Mouse (Mus musculus) limb, embryonic 12.5 days (tissue): ENCODE measurements around the gene Zfp568. TPM values are rescaled to one million over a fixed set of nuclear protein-coding genes. Genes with fewer than 3 reads are reported as not detected.
A peak's percentile ranks its signal among the peaks of the same experiment; 100 is the strongest.
"Not testable (repeated sequence)": the region's sequence is repeated elsewhere in the genome, so short reads cannot be mapped to it uniquely, and the experiment has no call there.

ENCODE experiments used
- ATAC-seq: fragments of 200-750 bp; cut with Nextera tagmentation; 2 replicates; pipeline ENCODE4 v1.8.0; 2017; ENCODE audit warnings: low read depth, moderate TSS enrichment; ENCODE audit not compliant: insufficient number of reproducible peaks, insufficient read depth, low FRiP score, low TSS enrichment
- H3K27ac ChIP-seq: fragments of 300-500 bp; sonication (generic); 2 replicates; pipeline ENCODE4 v1.5.1; 2016; ENCODE audit warnings: mild to moderate bottlenecking, moderate library complexity
- H3K27me3 ChIP-seq: fragments of 300-500 bp; sonication (generic); 2 replicates; pipeline ENCODE4 v1.6.1; 2016; ENCODE audit warnings: mild to moderate bottlenecking, moderate library complexity
- H3K36me3 ChIP-seq: fragments of 300-500 bp; sonication (generic); 2 replicates; pipeline ENCODE4 v1.6.1; 2016; ENCODE audit warnings: mild to moderate bottlenecking, moderate library complexity
- H3K4me1 ChIP-seq: fragments of 300-500 bp; sonication (generic); replicated peaks from 2 replicates; pipeline ENCODE4 v1.6.1; 2016
- H3K4me2 ChIP-seq: fragments of 300-500 bp; sonication (generic); 2 replicates; pipeline ENCODE4 v1.6.1; 2016; ENCODE audit warnings: mild to moderate bottlenecking, moderate library complexity
- H3K4me3 ChIP-seq: fragments of 300-500 bp; sonication (generic); replicated peaks from 2 replicates; pipeline ENCODE4 v1.5.1; 2016; ENCODE audit warnings: mild to moderate bottlenecking
- H3K9ac ChIP-seq: fragments of 300-500 bp; sonication (generic); replicated peaks from 2 replicates; pipeline ENCODE4 v1.6.1; 2016; ENCODE audit warnings: mild to moderate bottlenecking, moderate library complexity
- H3K9me3 ChIP-seq: fragments of 300-500 bp; sonication (generic); 2 replicates; pipeline ENCODE4 v1.6.1; 2016; ENCODE audit warnings: mild to moderate bottlenecking, moderate library complexity
- WGBS: fragments of 180-500 bp; shearing (Covaris S2); methylation state at CpG from one replicate; pipeline ENCODE4 v1.1.7; 2016; 5-methylcytosine and 5-hydroxymethylcytosine counted together
- polyA plus RNA-seq: library from polyadenylated mRNA; unstranded; fragments of >200 nt; fragmentation: Nextera tagmentation; extraction: Ambion mirVana; gene quantifications from 2 replicates; pipeline ENCODE4 v1.2.1, GENCODE M21; 2016

Gene Zfp568
- polyA plus RNA-seq, 1 experiment from 2014 or later, result 31.5 TPM

DNA sequence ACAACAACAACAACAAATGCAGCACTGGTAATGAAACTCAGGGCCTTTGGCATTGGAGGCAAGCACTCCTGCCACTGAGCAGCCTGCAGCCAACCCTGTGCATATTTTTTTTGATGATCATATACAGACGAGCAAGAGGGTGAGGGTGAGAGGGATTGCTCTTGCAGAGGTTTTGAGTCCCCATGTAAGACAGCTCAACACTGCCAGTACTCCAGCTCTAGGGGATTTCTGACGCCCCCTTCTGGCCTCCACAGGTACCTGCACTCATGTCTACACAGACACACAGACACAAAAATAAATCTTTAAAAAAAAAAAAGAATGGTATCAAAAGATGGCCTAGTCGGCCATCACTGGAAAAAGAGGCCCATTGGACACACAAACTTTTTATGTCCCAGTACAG lies 24.8 kb upstream of the Zfp568 start:
- Histone ChIP-seq H3K9me3 (no peaks in the 10 kb centered on the region), H3K36me3 (no peaks in the 10 kb centered on the region), H3K27me3 (no peaks in the 10 kb centered on the region), H3K27ac (no peak overlapping the region), H3K4me3 (no peak overlapping the region), H3K4me1 (no peaks in the 10 kb centered on the region; the same call in 1 of the 2 replicates), H3K4me2 (no peak overlapping the region), H3K9ac (no peak overlapping the region)
- WGBS, result 64% methylated on average over 3 of the region's 3 CpGs
- ATAC-seq, result no peak

DNA sequence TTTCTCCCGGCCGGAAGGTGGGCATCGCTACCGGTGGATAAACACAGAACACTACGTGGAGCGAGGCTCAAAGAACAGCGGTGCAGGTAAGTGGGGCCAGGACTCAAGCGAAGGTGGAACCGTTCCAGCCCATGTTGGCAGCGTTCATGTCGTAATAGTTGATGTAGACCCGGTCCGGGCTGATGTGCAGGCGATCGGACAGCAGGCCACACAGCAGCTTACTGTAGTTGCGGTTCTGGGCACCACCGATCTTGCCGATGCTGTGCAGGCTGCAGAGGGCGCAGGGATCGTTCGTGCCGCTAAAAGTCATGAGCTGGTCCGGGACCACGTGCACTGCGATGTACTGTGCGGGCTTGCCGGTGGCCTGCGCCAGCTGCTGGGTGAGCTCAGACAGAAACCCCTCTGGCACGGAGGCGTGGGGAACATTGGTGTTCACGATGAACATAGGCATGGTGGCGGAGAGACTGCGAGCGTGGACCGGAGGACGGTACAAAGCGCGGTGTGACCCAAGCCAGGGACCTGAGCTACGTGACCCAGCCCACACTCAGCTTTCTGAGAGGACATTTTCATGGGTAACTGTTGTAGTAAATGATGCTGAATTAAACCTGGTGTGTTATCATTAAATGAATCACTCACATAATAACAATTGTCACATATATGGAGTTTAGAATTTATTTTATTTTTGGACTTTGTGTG lies 18.5 kb upstream of the Zfp568 start:
- 47% methylated on average over 39 of the region's 39 CpGs for WGBS
- not testable (repeated sequence) for H3K4me2 ChIP-seq, H3K9ac ChIP-seq, H3K27me3 ChIP-seq, H3K27ac ChIP-seq, H3K36me3 ChIP-seq, H3K9me3 ChIP-seq, ATAC-seq, H3K4me1 ChIP-seq, H3K4me3 ChIP-seq

DNA sequence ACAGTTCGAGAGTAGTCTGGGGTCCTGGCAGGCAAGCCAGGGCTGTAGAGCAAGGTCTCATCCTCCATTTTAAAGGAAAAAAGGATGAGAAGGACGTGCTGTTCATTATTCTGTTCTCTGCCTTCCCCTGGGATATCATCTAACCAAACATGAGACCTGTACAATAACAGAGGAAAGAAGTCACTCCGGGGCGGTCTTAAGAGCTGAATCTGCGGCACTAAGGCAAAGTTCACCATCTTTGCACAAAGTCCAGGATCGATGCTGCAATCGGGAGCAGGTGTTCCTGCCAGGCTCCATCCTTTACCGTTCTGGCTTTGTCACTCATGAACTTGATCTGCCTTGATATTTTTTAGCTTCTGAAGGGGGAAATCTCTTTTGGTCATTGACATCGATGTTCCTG lies 13.1 kb upstream of the Zfp568 start:
- H3K4me1 ChIP-seq, result no peaks in the 10 kb centered on the region
- no peak overlapping the region for H3K4me2 ChIP-seq
- 89% methylated on average over 9 of the region's 9 CpGs for WGBS
- H3K9ac ChIP-seq, result no peak overlapping the region
- no peak for ATAC-seq
- no peaks in the 10 kb centered on the region for H3K27me3 ChIP-seq
- no peaks in the 10 kb centered on the region for H3K9me3 ChIP-seq
- no peak overlapping the region for H3K27ac ChIP-seq
- H3K36me3 ChIP-seq, result no peaks in the 10 kb centered on the region
- no peak overlapping the region for H3K4me3 ChIP-seq

DNA sequence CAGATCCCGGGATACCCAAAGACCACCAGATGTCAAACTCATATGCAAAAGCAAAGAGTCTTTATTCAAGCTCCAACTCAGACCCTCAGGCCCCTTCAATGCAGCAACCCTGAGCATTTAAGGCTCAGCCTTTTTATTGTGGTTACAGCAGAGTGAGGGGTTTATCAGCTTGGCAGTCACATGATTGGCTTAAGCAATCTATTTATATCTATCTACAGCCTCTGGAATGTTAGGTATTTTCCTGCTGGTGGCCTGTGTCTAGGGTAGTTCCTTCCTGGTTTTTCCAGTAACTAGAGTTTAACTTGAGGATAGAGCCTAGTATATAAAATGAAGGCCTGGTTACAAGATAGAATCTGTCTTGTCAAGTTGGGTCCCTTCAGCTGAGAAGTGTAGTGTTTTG lies 3.0 kb upstream of the Zfp568 start:
- Histone ChIP-seq H3K4me3 (no peak overlapping the region), H3K36me3 (peaks cover 3% of the 10 kb centered on the region; the same call in 1 of the 2 replicates), H3K27ac (no peak overlapping the region), H3K9ac (no peak overlapping the region), H3K4me1 (peaks cover 19% of the 10 kb centered on the region), H3K9me3 (peaks cover 6% of the 10 kb centered on the region; the same call in 1 of the 2 replicates), H3K4me2 (no peak overlapping the region), H3K27me3 (no peaks in the 10 kb centered on the region)
- ATAC-seq, result no peak
- 100% methylated on average over 1 of the region's 1 CpGs for WGBS

DNA sequence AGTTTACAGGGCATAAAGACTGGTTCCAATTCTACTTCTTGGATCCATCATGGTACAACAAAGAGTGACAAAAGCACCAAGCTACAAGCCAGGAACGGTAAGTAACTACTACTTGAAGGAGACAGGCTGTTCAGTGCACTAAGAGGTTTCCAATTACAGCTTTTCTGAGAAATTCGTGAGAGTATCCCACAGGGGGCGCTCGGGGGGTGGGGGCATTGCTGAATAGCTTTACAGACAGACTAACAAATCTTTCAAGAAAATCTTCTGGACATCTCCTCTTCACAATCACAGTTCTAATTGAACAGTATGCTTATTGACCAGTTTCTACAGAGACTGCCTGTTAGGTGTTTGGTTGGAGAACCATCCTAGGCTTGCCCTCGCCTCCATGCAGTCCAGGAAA lies 2.3 kb upstream of the Zfp568 start:
- Histone ChIP-seq H3K27me3 (no peaks in the 10 kb centered on the region), H3K36me3 (peaks cover 10% of the 10 kb centered on the region; the same call in 1 of the 2 replicates), H3K4me2 (no peak overlapping the region), H3K4me1 (peaks cover 19% of the 10 kb centered on the region), H3K9ac (no peak overlapping the region), H3K9me3 (peaks cover 6% of the 10 kb centered on the region; the same call in 1 of the 2 replicates), H3K27ac (no peak overlapping the region), H3K4me3 (no peak overlapping the region)
- WGBS, result 48% methylated on average over 5 of the region's 5 CpGs
- no peak for ATAC-seq

DNA sequence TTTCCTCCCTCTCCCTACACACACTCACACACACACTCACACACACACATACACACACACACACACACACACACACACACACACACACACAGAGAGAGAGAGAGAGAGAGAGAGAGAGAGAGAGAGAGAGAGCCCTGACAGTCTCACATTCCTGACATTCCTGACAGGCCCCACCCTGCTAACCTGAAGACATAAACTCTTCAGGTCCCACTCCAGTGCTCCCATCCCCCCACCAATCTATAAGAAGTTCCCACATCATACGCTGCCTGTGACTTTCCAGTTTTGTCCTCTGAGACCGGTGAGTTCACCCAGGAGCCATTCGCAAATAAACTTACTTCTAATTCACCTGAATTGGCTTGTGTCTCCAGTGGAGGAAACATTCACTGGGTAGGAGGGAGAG lies 1.9 kb upstream of the Zfp568 start:
- no peak for ATAC-seq
- Histone ChIP-seq H3K4me3 (no peak overlapping the region), H3K27me3 (no peaks in the 10 kb centered on the region), H3K4me2 (no peak overlapping the region), H3K4me1 (peaks cover 19% of the 10 kb centered on the region), H3K27ac (no peak overlapping the region), H3K9me3 (peaks cover 6% of the 10 kb centered on the region; the same call in 1 of the 2 replicates), H3K36me3 (peaks cover 12% of the 10 kb centered on the region; the same call in 1 of the 2 replicates), H3K9ac (no peak overlapping the region)
- WGBS, result 84% methylated on average over 3 of the region's 3 CpGs

DNA sequence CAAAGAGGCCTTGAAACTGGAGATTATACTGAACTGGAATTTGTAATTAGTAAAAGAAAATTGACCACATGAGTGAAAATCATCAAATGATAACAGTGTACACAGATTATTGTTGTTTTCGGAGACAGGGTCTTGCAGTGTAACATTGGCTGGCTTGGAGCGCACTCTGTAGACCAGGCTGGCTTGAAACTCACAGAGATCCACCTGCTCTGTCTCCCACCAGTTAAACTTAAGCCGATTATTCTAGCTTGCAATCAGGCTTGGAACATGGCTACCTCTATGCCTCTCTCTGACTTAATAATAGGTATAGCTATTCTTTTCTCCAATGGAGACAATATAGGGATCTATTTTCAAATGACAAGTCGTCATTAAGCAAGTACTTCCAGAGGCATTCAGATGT lies 1.4 kb upstream of the Zfp568 start:
- 80% methylated on average over 4 of the region's 4 CpGs for WGBS
- H3K27ac ChIP-seq, result peak overlapping the region; percentile 98; the same call in 1 of the 2 replicates
- ATAC-seq, result no peak

DNA sequence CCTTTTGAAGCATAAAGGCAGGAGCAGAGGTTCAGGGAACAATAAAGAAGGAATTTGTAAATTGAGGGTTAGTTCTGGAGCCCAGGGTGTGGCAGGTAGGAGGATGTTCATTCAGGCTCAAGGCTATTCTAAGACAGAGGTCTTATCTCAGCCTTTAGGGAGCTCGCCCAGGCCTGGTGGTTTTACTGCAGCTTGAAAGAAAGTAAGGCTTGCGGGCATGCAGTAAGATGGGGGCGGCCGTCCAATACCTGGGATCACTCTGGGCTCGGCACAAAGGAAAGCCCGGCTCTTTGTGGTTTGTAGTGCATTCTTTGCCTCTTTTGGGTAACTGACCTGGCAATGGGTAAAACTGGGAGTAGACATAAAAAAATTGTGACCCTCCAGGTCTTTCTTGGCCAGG lies 824 bp upstream of the Zfp568 start:
- 22% methylated on average over 6 of the region's 6 CpGs for WGBS
- H3K27me3 ChIP-seq, result no peaks in the 10 kb centered on the region
- peaks cover 22% of the 10 kb centered on the region for H3K36me3 ChIP-seq
- H3K27ac ChIP-seq, result peak overlapping the region; percentile 98
- H3K9me3 ChIP-seq, result peaks cover 6% of the 10 kb centered on the region; the same call in 1 of the 2 replicates
- peak overlapping the region; percentile 69 for H3K4me2 ChIP-seq
- ATAC-seq, result no peak
- H3K4me3 ChIP-seq, result peak overlapping the region; percentile 84
- H3K9ac ChIP-seq, result peak overlapping the region; percentile 87
- peaks cover 19% of the 10 kb centered on the region for H3K4me1 ChIP-seq

More for the DNA sequence above, 1.4 kb upstream of the Zfp568 start:
- Histone ChIP-seq H3K9me3 (peaks cover 6% of the 10 kb centered on the region; the same call in 1 of the 2 replicates), H3K4me3 (peak overlapping the region; percentile 84), H3K4me2 (peak overlapping the region; percentile 69), H3K4me1 (peaks cover 19% of the 10 kb centered on the region), H3K27me3 (no peaks in the 10 kb centered on the region), H3K9ac (no peak overlapping the region), H3K36me3 (peaks cover 16% of the 10 kb centered on the region)

DNA sequence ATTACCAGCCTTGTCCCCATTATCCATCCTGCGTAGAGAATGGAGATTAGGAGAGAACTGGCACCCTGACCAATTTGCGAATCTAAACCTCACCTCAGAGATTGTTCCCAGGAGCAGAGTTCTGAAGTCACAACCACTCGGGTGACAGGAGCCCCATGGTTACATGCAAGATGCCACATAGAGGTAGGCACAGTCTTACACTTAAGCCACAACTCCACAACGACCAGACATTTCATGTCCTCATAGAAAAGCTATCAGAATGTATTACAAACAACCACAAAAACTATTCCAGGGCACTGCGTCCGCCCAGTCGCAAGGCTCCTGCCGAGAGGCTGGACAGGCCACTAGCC lies 440 bp upstream of the Zfp568 start:
- ATAC-seq, result no peak
- peak overlapping the region; percentile 87 for H3K9ac ChIP-seq
- H3K27ac ChIP-seq, result peak overlapping the region; percentile 98
- peaks cover 6% of the 10 kb centered on the region; the same call in 1 of the 2 replicates for H3K9me3 ChIP-seq
- no peaks in the 10 kb centered on the region for H3K27me3 ChIP-seq
- peaks cover 19% of the 10 kb centered on the region for H3K4me1 ChIP-seq
- WGBS, result under 1% methylated on average over 8 of the region's 8 CpGs
- peak overlapping the region; percentile 84 for H3K4me3 ChIP-seq
- H3K36me3 ChIP-seq, result peaks cover 25% of the 10 kb centered on the region
- peak overlapping the region; percentile 69 for H3K4me2 ChIP-seq

DNA sequence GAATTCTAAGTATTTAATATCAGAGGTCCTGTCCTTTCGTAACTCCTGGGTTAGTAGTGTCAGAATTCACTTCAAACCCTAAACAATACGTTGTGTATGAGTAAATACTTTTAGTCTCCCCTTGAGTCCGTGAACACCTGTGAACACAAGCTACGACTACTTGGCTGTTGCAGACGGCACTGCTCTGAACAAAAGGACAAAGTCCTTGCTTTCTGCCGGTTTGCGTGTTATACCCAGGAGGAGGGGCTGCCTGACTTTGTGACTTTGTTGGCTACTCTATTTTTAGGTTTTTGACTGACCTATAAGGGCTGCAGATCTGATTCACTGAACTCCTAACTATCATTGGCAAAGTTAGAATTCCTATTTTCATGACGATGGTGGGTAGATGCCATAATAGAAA lies 2.3 kb downstream of the Zfp568 start:
- Histone ChIP-seq H3K4me3 (no peak overlapping the region), H3K27ac (no peak overlapping the region), H3K9me3 (no peaks in the 10 kb centered on the region), H3K27me3 (no peaks in the 10 kb centered on the region), H3K4me1 (peaks cover 19% of the 10 kb centered on the region), H3K4me2 (no peak overlapping the region; the same call in 1 of the 2 replicates), H3K36me3 (peaks cover 45% of the 10 kb centered on the region), H3K9ac (no peak overlapping the region)
- ATAC-seq, result no peak
- WGBS, result 90% methylated on average over 8 of the region's 8 CpGs

DNA sequence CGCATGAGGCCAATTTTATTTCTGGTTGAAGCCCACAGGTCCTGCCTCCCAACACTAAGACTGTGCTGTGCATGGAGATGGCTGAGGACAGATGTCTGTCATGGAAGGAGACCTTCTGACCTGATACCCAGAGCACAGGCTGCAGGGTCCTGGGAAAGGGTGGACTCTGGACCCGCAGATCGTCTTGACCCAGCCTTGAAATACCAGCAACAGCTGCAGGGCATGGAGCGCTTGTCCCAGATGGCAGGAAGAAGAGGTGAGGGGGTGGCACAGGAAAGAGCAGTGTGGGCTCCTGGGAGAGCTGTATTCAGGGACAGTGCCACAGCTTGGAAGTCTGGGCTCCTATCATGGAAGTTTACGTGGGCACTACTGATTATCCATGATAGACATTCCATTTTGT lies 3.8 kb downstream of the Zfp568 start:
- no peak for ATAC-seq
- no peaks in the 10 kb centered on the region for H3K27me3 ChIP-seq
- peaks cover 15% of the 10 kb centered on the region for H3K4me1 ChIP-seq
- H3K27ac ChIP-seq, result no peak overlapping the region
- no peak overlapping the region for H3K4me2 ChIP-seq
- WGBS, result 91% methylated on average over 5 of the region's 5 CpGs
- no peak overlapping the region for H3K4me3 ChIP-seq
- H3K9me3 ChIP-seq, result no peaks in the 10 kb centered on the region
- peaks cover 57% of the 10 kb centered on the region for H3K36me3 ChIP-seq
- H3K9ac ChIP-seq, result no peak overlapping the region

DNA sequence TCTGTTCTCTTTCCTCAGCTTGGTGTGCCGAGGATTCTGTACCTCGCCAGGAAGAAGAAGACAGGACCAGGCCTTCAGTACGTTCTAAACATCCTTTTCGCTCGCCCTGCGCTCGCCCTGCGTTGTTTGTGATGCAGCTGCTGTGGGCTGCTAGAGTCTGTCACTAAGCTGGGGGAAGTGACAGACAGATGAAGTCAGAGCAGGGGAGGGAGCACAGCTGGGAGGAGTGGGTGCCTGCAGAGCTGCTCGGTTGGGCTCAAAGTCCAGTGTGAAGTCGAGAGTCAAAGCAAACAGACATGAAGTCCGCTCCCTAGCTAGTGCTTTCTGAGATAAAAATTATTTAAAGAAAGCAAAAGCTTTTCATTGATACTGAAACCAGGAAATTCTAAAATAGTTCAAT lies 5.3 kb downstream of the Zfp568 start:
- ATAC-seq, result no peak

More for the DNA sequence above, 5.3 kb downstream of the Zfp568 start:
- Histone ChIP-seq H3K4me1 (peaks cover 10% of the 10 kb centered on the region; the same call in 1 of the 2 replicates), H3K4me2 (no peak overlapping the region), H3K9ac (no peak overlapping the region), H3K27me3 (no peaks in the 10 kb centered on the region), H3K9me3 (no peaks in the 10 kb centered on the region), H3K4me3 (no peak overlapping the region), H3K36me3 (peaks cover 70% of the 10 kb centered on the region), H3K27ac (0 out of 2 replicates have a peak overlapping the region, but pooled peaks have one; percentile 17)
- 86% methylated on average over 11 of the region's 11 CpGs for WGBS
